Mouse (Mus musculus): ENCODE results near the gene Tlk2.

Tlk2 gene

GRCm38 (mm10) chr11:105164516-105165510 is 13.8 kb upstream of the Tlk2 start:
- DNase-seq, result no peak

GRCm38 (mm10) chr11:105166780-105167179 is 11.8 kb upstream of the Tlk2 start:
- DNase-seq, result no peak

- no peak for DNase-seq
Observed at GRCm38 (mm10) chr11:105179523-105179922, 916 bp downstream of the Tlk2 start.

GRCm38 (mm10) chr11:105180471-105181091 is 2.0 kb downstream of the Tlk2 start:
- DNase-seq, result peak; percentile 21

- peak; percentile 85 for DNase-seq
Observed at GRCm38 (mm10) chr11:105181126-105181637, 2.6 kb downstream of the Tlk2 start.

GRCm38 (mm10) chr11:105181689-105182460 is 3.3 kb downstream of the Tlk2 start:
- DNase-seq, result peak; percentile 41

GRCm38 (mm10) chr11:105182461-105182855 is 3.9 kb downstream of the Tlk2 start:
- no peak for DNase-seq

- no peak for DNase-seq
Observed at GRCm38 (mm10) chr11:105184678-105185077, 6.1 kb downstream of the Tlk2 start.

GRCm38 (mm10) chr11:105192186-105192585 is 13.6 kb downstream of the Tlk2 start:
- no peak for DNase-seq

- DNase-seq, result no peak
Observed at GRCm38 (mm10) chr11:105196893-105197662, 18.5 kb downstream of the Tlk2 start.

GRCm38 (mm10) chr11:105202403-105202802 is 23.8 kb downstream of the Tlk2 start:
- DNase-seq, result no peak

GRCm38 (mm10) chr11:105210007-105210406 is 31.4 kb downstream of the Tlk2 start:
- DNase-seq, result no peak

GRCm38 (mm10) chr11:105214257-105214656 is 35.6 kb downstream of the Tlk2 start:
- no peak for DNase-seq

- no peak for DNase-seq
Observed at GRCm38 (mm10) chr11:105217771-105218170, 39.2 kb downstream of the Tlk2 start.

GRCm38 (mm10) chr11:105234501-105234900 is 55.9 kb downstream of the Tlk2 start:
- no peak for DNase-seq

GRCm38 (mm10) chr11:105240991-105241390 is 62.4 kb downstream of the Tlk2 start:
- no peak for DNase-seq

GRCm38 (mm10) chr11:105246369-105246768 is 67.8 kb downstream of the Tlk2 start:
- DNase-seq, result peak; percentile 24

- no peak for DNase-seq
Observed at GRCm38 (mm10) chr11:105246785-105247184, 68.2 kb downstream of the Tlk2 start.

GRCm38 (mm10) chr11:105247321-105247720 is 68.7 kb downstream of the Tlk2 start:
- no peak for DNase-seq

- DNase-seq, result no peak
Observed at GRCm38 (mm10) chr11:105259733-105260132, 81.1 kb downstream of the Tlk2 start.

- no peak for DNase-seq
Observed at GRCm38 (mm10) chr11:105261116-105261515, 82.5 kb downstream of the Tlk2 start.

All from right cerebral cortex, adult 18-20 months (tissue).